Mouse (Mus musculus) MEL-GATA-1-ER (cell line): ENCODE data around the gene Pyurf.

ENCODE experiments used
- DNase-seq: peaks from one replicate; pipeline ENCODE4 v3.0.0-alpha.2; 2012; ENCODE audit warnings: low read depth; ENCODE audit errors: extremely low read depth

Gene Pyurf

DNA sequence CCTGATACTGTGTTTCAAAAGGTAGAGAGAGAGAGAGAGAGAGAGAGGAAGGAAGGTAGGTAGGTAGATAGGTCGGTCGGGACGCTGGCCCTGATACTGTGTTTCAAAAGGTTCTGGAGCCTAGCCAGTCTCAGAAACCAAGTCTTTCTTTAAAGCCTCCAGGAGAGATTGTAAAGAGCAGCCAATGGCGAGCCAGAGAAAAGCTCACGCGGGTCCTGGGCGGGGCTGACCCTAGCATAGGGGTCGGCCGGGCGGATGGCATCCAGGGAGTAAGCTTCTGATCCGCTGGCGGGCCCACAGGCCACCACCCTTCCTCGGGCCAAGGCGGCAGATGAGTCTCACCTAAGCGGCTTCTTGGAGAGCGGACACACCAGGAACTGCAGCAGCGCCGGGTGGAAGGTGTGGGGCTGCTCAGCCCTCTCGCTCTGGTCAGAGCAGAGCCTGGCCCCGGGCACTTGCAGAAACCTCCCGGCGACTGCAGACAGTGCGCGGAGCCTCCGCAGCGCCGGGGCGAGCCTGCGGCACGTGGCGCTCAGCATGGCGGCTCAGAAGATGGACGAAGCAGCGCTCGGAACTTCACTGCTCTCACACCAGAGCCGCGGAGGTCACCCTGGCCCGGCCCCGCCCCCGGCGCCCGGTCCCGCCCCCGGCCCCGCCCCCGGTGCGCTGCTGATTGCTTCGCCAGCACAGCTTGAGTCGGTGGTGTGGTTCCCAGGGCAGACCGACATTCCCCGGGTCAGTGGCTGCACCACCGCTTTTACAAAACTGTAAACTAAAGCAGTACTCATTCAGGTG lies at the start of gene Pyurf:
Gene Pyurf (minus strand): TSS at position 612 of the 795 bp plus-strand sequence.
- peak; percentile 78 for DNase-seq

DNA sequence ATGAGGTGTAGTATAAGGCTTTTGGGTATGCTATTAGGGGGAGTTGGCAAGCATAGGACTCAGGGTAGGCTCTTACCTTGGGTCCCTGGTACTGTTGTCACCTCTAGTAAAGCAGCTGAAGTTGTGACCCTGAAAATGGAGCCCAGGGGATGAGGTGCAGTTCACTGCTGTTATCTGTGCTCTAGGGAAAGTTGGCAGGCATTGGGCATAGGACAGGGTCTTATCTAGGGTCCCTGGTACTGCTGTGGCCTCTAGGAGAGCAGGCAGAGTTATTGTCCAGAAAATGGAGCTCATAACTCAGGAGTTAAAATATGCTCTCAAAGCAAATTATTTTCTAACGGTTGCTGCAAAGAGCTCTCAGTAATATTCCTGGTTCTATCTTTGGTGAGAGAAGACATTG lies 29.5 kb upstream of the Pyurf start:
- DNase-seq, result no peak

DNA sequence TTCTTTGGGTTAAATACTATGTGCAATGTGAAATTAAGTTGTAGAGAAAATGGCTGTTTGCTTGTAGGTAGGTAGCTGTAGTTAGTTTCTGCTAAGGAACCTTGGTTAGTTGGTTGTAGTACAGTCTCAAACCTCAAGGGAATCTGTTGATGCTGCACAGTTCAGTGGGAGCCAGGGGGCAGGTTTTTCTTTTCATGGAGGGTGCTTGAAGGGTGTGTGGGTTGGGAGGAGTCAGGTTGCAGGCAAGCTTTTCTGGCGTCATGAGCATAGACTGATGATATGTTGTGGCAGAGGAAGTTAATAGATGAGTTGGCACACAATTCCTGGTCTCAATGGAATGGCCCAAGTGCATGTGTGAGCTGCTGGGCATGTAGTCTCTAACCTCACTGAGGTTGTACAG lies 19.8 kb upstream of the Pyurf start:
- DNase-seq, result no peak

DNA sequence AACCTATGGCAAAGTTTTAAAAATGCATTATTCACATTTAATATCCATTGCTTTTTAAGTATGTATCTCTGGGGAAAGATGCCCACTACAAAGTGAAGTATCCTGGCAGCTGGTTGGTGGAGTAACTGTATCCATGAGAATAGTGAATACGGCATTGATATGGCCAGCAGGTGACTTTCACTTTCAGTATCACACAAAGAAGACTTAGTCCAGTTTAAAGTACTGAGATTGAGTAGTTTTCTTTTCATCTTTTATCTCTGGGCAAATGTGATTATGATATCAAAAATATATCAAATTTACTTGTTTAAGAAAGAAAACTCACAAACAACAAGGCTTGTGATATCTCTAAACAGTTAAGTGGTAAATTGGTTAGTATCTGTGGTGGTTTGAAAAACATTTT lies 14.8 kb upstream of the Pyurf start:
- DNase-seq, result no peak

DNA sequence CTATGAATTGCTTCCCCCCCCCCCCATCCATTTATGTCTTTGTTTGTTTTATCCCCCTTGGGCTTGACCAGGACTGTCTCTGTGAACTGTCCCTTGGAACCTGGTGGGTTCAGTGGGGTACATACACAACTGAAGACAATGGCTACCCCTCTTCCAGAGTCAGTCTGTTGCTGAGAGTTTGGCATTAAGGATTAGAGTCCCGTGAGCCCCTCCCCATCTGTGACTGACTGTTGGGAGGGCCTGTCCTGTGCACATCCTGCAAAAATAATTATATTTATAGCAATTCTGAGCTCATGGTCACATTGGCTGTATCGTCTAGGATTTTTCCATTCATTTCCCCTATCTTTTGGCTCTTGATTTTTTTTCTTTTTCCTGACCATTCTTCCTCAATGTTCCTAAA lies 11.8 kb upstream of the Pyurf start:
- no peak for DNase-seq

DNA sequence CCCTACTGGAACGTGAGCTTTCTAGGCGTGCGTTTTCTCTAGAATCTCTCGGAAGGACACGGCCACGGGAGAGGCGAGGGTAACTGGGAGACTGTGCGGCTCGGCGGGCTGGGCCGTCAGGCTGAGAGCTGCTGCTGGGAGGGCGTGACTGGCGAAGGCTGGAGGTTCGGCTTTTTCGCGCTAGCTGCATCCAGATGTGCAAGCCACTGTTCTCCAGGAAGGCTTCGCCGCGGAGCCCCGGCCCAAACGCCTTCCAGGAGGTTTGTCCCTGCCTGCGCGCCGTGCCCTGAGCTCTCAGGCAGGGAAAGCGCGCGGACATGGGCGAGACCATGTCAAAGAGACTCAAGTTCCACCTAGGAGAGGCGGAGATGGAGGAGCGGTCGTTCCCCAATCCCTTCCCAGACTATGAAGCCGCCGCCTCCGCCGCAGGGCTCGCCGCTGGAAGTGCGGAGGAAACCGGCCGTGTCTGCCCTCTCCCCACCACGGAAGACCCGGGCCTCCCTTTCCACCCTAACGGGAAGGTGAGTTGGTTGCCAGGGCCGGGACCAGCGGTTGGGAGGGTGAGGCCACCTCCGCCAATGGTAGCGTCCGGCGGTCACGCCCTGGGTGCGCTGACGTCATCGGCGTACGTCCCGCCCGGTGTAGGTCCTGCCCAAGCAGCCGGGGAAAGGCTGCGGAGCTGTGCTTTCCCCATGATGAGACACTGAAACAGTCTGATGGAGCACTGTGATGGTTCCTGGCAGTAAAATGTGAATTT lies 11.0 kb upstream of the Pyurf start:
- DNase-seq, result peak; percentile 85

DNA sequence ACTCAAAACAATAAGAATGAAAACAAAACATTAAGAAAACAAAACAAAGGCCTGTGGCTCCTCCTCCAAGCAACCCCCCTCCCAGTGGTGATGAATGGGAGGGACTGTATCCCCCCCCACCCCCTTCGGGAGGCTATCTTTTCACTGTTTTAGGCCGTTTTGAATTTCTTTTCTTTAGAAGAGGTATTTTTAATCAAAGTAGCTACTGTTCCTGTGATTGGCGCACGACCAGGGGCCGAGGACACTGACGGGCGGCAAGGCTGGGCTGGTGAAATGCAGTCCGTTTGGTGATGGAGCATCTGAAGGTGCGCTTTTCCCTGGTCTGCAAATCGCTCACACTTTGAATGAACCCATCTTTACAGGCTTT lies 10.5 kb upstream of the Pyurf start, which contains the start of gene Lancl2:
Gene Lancl2 (plus strand): TSS at position 165 of the 367 bp plus-strand sequence.
- DNase-seq, result no peak

DNA sequence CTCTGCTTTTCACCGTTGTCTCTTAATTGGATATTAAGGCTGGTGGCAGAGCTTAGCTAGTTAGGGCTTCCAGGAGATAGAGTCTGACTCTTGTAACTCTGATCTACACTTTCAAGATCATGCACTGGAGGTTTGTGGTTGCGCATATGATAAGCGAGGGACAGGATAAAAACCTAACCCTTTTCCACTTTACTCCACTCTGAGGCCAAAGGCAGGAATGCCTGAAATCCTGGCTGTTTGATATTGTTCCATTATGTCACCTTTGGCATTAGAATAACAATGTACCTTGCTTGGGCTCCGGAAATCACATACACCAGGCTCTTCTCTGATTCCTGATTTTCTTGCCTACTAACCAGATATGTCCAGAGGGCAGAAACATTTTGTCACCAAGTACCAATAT lies 9.8 kb upstream of the Pyurf start:
- DNase-seq, result no peak

DNA sequence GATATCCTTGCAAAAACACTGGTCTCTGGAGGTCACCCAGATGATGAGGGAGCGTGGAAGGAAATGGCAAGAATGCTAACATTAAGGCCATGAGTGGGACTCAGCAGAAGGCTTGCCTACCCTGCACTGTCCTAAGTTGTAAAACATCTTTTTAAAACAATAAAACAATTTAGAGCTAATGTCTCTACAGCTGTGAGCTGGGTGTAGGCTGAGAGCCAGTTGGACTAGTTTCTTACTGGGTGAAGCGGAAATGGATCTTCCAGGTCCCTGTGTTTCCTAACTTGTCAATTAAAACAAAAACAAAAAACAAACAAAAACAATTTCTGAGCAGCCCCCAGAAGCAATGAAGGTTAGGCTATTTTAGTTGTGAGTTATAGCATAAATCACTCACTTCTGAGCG lies 1.2 kb upstream of the Pyurf start:
- no peak for DNase-seq

DNA sequence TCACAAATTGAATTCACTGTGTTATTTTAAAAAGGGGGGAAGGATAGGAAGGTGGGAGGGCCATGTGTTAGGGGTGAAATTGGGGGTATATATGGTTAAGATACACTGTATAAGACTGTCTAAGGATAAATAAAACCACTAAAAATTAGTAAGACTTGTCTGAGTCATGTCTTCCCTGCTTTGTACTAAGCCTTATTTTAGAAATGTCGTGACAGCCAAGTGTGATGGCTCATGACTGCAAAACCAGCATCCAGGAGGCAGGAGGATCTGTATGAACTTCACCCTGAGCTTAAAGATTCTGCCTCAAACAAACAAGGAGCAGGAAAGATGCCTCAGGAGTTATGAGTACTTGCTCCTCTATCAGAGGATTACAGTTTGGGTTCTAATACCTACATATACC lies 7.7 kb downstream of the Pyurf start:
- no peak for DNase-seq

DNA sequence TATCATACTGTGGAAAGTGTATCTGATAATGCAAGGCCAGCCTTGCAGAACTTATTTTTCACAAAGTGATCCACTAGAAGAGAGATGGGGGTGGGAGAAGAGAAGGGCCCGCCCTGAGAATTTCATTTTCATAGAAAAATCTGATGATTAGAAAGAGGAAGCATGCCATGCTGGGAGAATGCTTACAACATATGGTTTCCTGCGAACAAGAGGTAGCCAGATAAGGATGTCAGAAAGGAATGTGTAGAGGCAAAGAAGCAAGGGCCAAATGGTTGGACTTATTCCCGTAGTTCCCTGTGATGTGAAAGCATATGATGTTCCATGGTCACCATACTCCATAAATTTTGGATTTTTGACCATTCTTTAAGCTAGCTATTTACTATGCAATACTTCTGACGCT lies 30.6 kb downstream of the Pyurf start:
- peak; percentile 60 for DNase-seq

DNA sequence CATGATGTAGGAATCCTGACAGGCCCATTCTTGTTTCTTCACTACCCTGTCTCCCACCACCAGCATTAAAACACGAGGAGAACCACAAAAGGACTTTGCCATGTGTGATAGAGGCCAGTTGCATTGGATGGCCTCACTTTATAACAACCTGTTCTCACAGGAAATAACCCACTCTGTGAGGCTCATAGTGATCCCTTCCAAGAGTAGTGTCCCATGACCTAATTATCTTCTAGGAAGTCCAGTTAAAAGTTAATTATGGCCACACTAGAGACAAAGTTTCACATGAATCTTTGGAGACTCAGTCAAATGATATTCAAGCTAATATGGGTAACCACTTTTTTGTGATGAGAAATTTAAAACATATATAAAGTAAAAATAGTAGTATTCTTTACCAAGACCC lies 44.6 kb downstream of the Pyurf start:
- DNase-seq, result no peak

DNA sequence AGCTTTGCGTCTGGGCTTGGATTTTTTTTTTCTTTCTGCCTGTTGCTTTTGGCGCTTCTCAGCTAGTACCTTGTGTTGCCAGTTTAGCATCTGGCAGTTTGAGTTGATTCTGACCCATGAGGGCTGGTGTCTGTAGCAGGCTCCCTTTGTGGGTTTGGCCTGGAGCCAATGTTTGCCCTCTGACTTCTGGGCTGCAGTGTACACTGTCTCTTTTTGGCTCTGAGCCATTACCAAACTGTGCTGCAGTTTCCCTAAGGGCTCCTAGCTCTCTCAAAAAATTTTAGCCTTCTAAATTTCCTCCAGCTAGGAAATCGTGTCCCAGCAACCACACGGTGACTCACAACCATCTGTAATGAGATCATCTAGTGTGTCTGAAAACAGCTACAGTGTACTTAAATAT lies 50.1 kb downstream of the Pyurf start:
- DNase-seq, result peak; percentile 39

DNA sequence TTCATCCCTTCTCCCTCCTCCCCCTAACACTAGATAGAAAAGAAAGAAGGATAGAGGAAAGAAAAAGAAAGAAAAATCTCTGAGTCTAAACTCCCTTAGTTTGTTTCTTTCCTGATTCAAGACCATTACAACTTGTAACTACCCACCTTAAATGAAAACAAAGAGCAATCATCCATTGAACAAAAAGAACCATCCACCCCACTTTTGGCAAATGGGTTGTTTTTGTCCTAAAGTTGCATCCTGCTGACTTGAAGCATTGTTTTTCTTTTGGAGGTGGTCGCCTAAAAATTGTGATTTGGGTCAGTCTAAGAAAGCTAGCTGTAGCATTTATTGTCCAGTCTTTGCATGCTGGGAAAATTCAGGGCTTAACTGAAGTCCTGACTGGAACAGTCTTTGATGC lies 52.3 kb downstream of the Pyurf start:
- no peak for DNase-seq
